8 mouse cellular contexts compared by ENCODE assay signal in the genomic region with DNA sequence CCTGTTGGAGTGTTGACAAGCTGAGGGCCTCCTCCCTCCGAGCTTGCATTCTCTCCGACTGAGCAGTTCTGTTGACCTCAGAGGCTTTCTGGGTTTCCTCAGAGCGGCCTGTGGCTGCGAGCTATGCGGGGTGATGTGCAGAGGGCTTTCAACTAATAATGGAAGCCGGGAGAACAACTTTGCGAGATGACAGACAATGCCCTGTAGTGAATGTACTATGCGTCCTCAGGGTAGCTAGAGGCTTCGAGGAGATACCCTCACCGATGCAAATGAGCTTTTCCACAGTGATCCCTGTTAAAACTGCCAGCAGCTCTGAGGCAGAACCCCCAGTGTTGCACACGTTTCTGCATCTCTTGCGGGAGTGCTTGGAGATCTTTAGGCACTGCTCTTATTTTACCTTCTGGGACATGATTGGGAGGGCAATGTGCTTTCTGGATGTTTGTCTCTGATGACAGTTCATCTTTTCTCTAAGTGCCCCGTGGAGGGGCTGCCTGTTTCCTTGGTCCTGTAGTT. TPM values are rescaled to one million over a fixed set of nuclear protein-coding genes. Genes with fewer than 3 reads are reported as not detected.
DNase-seq lines count a peak whose midpoint lies in the region; ATAC-seq and TF ChIP-seq lines count a peak whose summit lies in the region.

No protein-coding gene starts in this region.

- H3K27ac ChIP-seq in heart, postnatal 0 days (ENCODE audit: low read depth), result peak overlapping the region; percentile 97
- peak overlapping the region; percentile 98 for H3K27ac ChIP-seq in hindbrain, embryonic 12.5 days
- peak overlapping the region; percentile 98 for H3K27ac ChIP-seq in midbrain, embryonic 12.5 days (replicated peaks)

- no peak for TF ChIP-seq EP300 in heart, postnatal 0 days (IDR thresholded peaks at IDR 0.05; ENCODE audit: low read depth)

- peaks cover 6% of the 10 kb centered on the region for H3K4me1 ChIP-seq in heart, postnatal 0 days (ENCODE audit: control insufficient read depth, insufficient read depth)
- H3K4me1 ChIP-seq in hindbrain, embryonic 12.5 days, result peaks cover 8% of the 10 kb centered on the region
- H3K4me1 ChIP-seq in midbrain, embryonic 12.5 days, result peaks cover 8% of the 10 kb centered on the region

- no peak for TF ChIP-seq CTCF in heart, postnatal 0 days (IDR thresholded peaks at IDR 0.05; ENCODE audit: low read depth)

- no peak for ATAC-seq in heart, postnatal 0 days (ENCODE audit: insufficient read depth, low read depth)
- ATAC-seq in hindbrain, embryonic 12.5 days (ENCODE audit: low FRiP score), result no peak; the same call in 1 of the 2 replicates
- ATAC-seq in midbrain, embryonic 12.5 days (ENCODE audit: low FRiP score, low read depth), result no peak

- no peaks in the 10 kb centered on the region for H3K9me3 ChIP-seq in heart, postnatal 0 days (replicated peaks; ENCODE audit: control insufficient read depth, low read length)
- H3K9me3 ChIP-seq in hindbrain, embryonic 12.5 days (replicated peaks), result no peaks in the 10 kb centered on the region
- H3K9me3 ChIP-seq in midbrain, embryonic 12.5 days, result no peaks in the 10 kb centered on the region

- peaks cover 30% of the 10 kb centered on the region for H3K36me3 ChIP-seq in heart, postnatal 0 days (replicated peaks; ENCODE audit: control insufficient read depth, insufficient read depth, low read length)
- H3K36me3 ChIP-seq in hindbrain, embryonic 12.5 days, result peaks cover 30% of the 10 kb centered on the region
- peaks cover 31% of the 10 kb centered on the region for H3K36me3 ChIP-seq in midbrain, embryonic 12.5 days

- peak overlapping the region; percentile 81 for H3K4me3 ChIP-seq in heart, postnatal 0 days (ENCODE audit: low read depth, low read length)
- peak overlapping the region; percentile 96 for H3K4me3 ChIP-seq in hindbrain, embryonic 12.5 days
- peak overlapping the region; percentile 98 for H3K4me3 ChIP-seq in midbrain, embryonic 12.5 days

- H3K9ac ChIP-seq in heart, postnatal 0 days (replicated peaks; ENCODE audit: low read depth, low read length), result peak overlapping the region; percentile 92
- H3K9ac ChIP-seq in hindbrain, embryonic 12.5 days, result peak overlapping the region; percentile 97
- peak overlapping the region; percentile 96 for H3K9ac ChIP-seq in midbrain, embryonic 12.5 days (replicated peaks)

- peak overlapping the region; percentile 81 for H3K4me2 ChIP-seq in heart, postnatal 0 days (ENCODE audit: low read depth, low read length)
- peak overlapping the region; percentile 77 for H3K4me2 ChIP-seq in hindbrain, embryonic 12.5 days (replicated peaks)
- H3K4me2 ChIP-seq in midbrain, embryonic 12.5 days (replicated peaks), result peak overlapping the region; percentile 84

- H3K27me3 ChIP-seq in heart, postnatal 0 days (ENCODE audit: control insufficient read depth, insufficient read depth, low read length), result no peaks in the 10 kb centered on the region
- H3K27me3 ChIP-seq in hindbrain, embryonic 12.5 days, result no peaks in the 10 kb centered on the region
- no peaks in the 10 kb centered on the region for H3K27me3 ChIP-seq in midbrain, embryonic 12.5 days

- 0% methylated on average over 13 of the region's 13 CpGs for WGBS in heart, postnatal 0 days
- WGBS in hindbrain, embryonic 12.5 days, result 1% methylated on average over 13 of the region's 13 CpGs
- WGBS in midbrain, embryonic 12.5 days, result under 1% methylated on average over 13 of the region's 13 CpGs

- DNase-seq in heart, postnatal 0 days (ENCODE audit: low spot score), result no peak
- no peak for DNase-seq in heart, adult 11 months
- peak; percentile 41 for DNase-seq in MEL-GATA-1-ER (ENCODE audit: extremely low read depth, low read depth)
- DNase-seq in right cerebral cortex, postnatal 14 days, result no peak
- no peak for DNase-seq in left cerebral cortex, adult 11 months (ENCODE audit: low spot score)
- DNase-seq in cerebellum, adult 18-20 months, result no peak

RNA-seq across cellular contexts. Expression of gene Gm9970, which starts 0.5 kb away (rescaled TPM):
- not detected in 2 replicates for total RNA-seq in heart, postnatal 0 days (2014; rRNA removed; ENCODE audit: low replicate concordance)
- 0.70 and 1.1 TPM in 2 replicates for polyA plus RNA-seq in heart, postnatal 0 days (2015; fragmentation: Nextera tagmentation; extraction: Ambion mirVana)
- polyA plus RNA-seq in hindbrain, embryonic 12.5 days (2016; fragmentation: Nextera tagmentation; extraction: Ambion mirVana), result 0.57 and 0.94 TPM in 2 replicates
- polyA plus RNA-seq in midbrain, embryonic 12.5 days (2016; fragmentation: Nextera tagmentation; extraction: Ambion mirVana), result 0.63 and 0.71 TPM in 2 replicates

RNA-seq across cellular contexts. Expression of gene Nrbp1, which starts 0.9 kb away (rescaled TPM):
- total RNA-seq in heart, postnatal 0 days (2014; rRNA removed; ENCODE audit: low replicate concordance), result 120 and 124 TPM in 2 replicates
- polyA plus RNA-seq in heart, postnatal 0 days (2015; fragmentation: Nextera tagmentation; extraction: Ambion mirVana), result 100 and 104 TPM in 2 replicates
- polyA plus RNA-seq in hindbrain, embryonic 12.5 days (2016; fragmentation: Nextera tagmentation; extraction: Ambion mirVana), result 148 and 151 TPM in 2 replicates
- 144 and 151 TPM in 2 replicates for polyA plus RNA-seq in midbrain, embryonic 12.5 days (2016; fragmentation: Nextera tagmentation; extraction: Ambion mirVana)

RNA-seq across cellular contexts. Expression of gene Krtcap3, which starts 9.9 kb away (rescaled TPM):
- 2.0 and 2.6 TPM in 2 replicates for total RNA-seq in heart, postnatal 0 days (2014; rRNA removed; ENCODE audit: low replicate concordance)
- polyA plus RNA-seq in heart, postnatal 0 days (2015; fragmentation: Nextera tagmentation; extraction: Ambion mirVana), result 1.7 and 2.7 TPM in 2 replicates
- polyA plus RNA-seq in hindbrain, embryonic 12.5 days (2016; fragmentation: Nextera tagmentation; extraction: Ambion mirVana), result 6.3 and 9.6 TPM in 2 replicates
- polyA plus RNA-seq in midbrain, embryonic 12.5 days (2016; fragmentation: Nextera tagmentation; extraction: Ambion mirVana), result 3.3 and 4.7 TPM in 2 replicates

RNA-seq across cellular contexts. Expression of gene Ppm1g, which starts 21.1 kb away (rescaled TPM):
- 48.7 and 51.7 TPM in 2 replicates for total RNA-seq in heart, postnatal 0 days (2014; rRNA removed; ENCODE audit: low replicate concordance)
- polyA plus RNA-seq in heart, postnatal 0 days (2015; fragmentation: Nextera tagmentation; extraction: Ambion mirVana), result 61.0 and 68.0 TPM in 2 replicates
- 149 TPM in 2 replicates for polyA plus RNA-seq in hindbrain, embryonic 12.5 days (2016; fragmentation: Nextera tagmentation; extraction: Ambion mirVana)
- 163 and 167 TPM in 2 replicates for polyA plus RNA-seq in midbrain, embryonic 12.5 days (2016; fragmentation: Nextera tagmentation; extraction: Ambion mirVana)

RNA-seq across cellular contexts. Expression of gene Zfp513, which starts 39.5 kb away (rescaled TPM):
- 2.9 and 30.7 TPM in 2 replicates for total RNA-seq in heart, postnatal 0 days (2014; rRNA removed; ENCODE audit: low replicate concordance)
- polyA plus RNA-seq in heart, postnatal 0 days (2015; fragmentation: Nextera tagmentation; extraction: Ambion mirVana), result 2.9 and 3.4 TPM in 2 replicates
- polyA plus RNA-seq in hindbrain, embryonic 12.5 days (2016; fragmentation: Nextera tagmentation; extraction: Ambion mirVana), result 22.9 and 24.8 TPM in 2 replicates
- 22.0 and 25.2 TPM in 2 replicates for polyA plus RNA-seq in midbrain, embryonic 12.5 days (2016; fragmentation: Nextera tagmentation; extraction: Ambion mirVana)
